Mouse (Mus musculus): ENCODE data around the gene 2610528J11Rik.

- TF ChIP-seq MAX (IDR thresholded peaks at IDR 0.05; ENCODE audit: low read depth) (no peak), CEBPB (IDR thresholded peaks at IDR 0.05; ENCODE audit: insufficient read depth, poor library complexity, severe bottlenecking) (no peak), SRF (IDR thresholded peaks at IDR 0.05; ENCODE audit: control insufficient read depth, insufficient read length, low read depth) (no peak), POLR2A (IDR thresholded peaks at IDR 0.05; ENCODE audit: insufficient read length, low read depth) (no peak), USF1 (IDR thresholded peaks at IDR 0.05; ENCODE audit: low read depth) (no peak), POLR2AphosphoS2 (IDR thresholded peaks at IDR 0.05; ENCODE audit: insufficient read length, low read depth) (no peak), E2F4 (IDR thresholded peaks at IDR 0.05; ENCODE audit: insufficient read depth) (no peak), MYOG (IDR thresholded peaks at IDR 0.05; ENCODE audit: control insufficient read depth in 1 of 3, insufficient read depth in 1 of 3, insufficient read length in 2 of 3, low read depth in 2 of 3) (no peak), TCF12 (IDR thresholded peaks at IDR 0.05; ENCODE audit: insufficient read depth, poor library complexity, severe bottlenecking) (no peak), MYOD1 (IDR thresholded peaks at IDR 0.05; ENCODE audit: control insufficient read depth in 1 of 3, insufficient read length in 2 of 3, low read depth in 2 of 3) (no peak), REST (IDR thresholded peaks at IDR 0.05; ENCODE audit: insufficient read depth, insufficient read length) (no peak)
Observed at GRCm38 (mm10) chr4:118543592-118544260, 16.9 kb downstream of the 2610528J11Rik start, which contains the start of gene Tmem125.

All from myocyte (in vitro differentiated cells).